Mouse (Mus musculus): ENCODE measurements around the gene Mospd3. TPM values are rescaled to one million over a fixed set of nuclear protein-coding genes. Genes with fewer than 3 reads are reported as not detected.
"Not testable (repeated sequence)": the region's sequence is repeated elsewhere in the genome, so short reads cannot be mapped to it uniquely, and the experiment has no call there.

Mospd3 gene
- total RNA-seq, 1 experiment: 12.9 TPM

DNA sequence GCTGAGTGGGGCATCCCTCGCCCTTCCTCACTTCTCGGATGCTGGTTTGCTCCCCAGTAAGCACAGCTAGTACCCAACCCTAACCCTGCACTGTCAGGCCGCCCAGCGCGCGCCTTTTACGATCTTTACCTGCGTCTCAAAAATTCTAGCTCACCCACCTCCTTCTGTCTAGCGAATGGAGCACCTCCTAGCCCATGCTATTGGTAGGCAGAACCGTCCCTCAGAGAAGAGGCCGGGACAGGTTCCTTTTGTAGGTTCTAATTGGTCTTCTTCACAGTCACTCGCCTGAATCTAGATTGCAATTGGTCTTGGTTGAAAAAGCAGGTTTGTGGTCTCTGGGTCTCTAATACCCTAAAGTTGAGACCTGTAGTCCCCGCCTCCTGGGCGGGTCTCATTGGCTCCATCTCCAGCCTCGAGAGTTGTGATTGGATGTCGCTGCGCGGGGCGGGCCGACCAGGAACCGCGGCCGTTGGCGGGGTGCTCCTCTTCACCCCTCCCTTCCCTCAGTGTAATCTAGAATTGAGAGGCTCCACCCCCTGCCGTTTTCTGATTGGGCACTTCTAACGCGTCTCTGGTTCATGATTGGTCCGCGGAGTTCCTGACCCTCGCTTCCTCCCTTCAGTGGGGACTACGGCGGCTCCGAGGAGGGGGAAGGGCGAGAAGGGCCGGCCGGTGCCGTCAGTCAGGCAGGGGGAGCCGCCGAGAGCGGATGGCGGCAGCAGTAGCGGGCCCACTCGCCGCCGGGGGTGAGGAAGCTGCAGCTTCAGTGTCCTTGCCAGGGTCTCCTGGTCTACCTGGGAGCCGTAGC is 27.8 kb upstream of the Mospd3 start, which contains the start of the genes Fbxo24, Lrch4 and Gm20605:
TSS of gene Fbxo24 (minus strand) at position 505 of the 808 bp plus-strand sequence.
TSS of gene Lrch4 (plus strand) at position 624 of the 808 bp plus-strand sequence.
TSS of gene Gm20605 (plus strand) at position 678 of the 808 bp plus-strand sequence.
- TF ChIP-seq HCFC1 (IDR thresholded peaks at IDR 0.05; ENCODE audit: borderline replicate concordance, insufficient read depth, low read length) (peak; percentile 72), CHD2 (IDR thresholded peaks at IDR 0.05; ENCODE audit: low read depth, low read length) (peak; percentile 98), ZNF384 (IDR thresholded peaks at IDR 0.05; ENCODE audit: low read depth, low read length) (no peak)
- Histone ChIP-seq H3K9me3 (ENCODE audit: control insufficient read depth, insufficient read depth, low read depth, low read length) (no peaks in the 10 kb centered on the region), H3K4me1 (ENCODE audit: control insufficient read depth in 2 of 2, insufficient read depth in 2 of 2, low read length in 2 of 2, poor library complexity in 1 of 2) (peaks cover 0 to 27% of the 10 kb centered on the region in 2 experiments; a peak in 2 of 4 replicates), H3K36me3 (ENCODE audit: control insufficient read depth, insufficient read depth, low read length, poor library complexity, severe bottlenecking) (peaks cover 1% of the 10 kb centered on the region; the same call in 1 of the 2 replicates), H3K27ac (ENCODE audit: insufficient read depth, low read depth, low read length, poor library complexity, severe bottlenecking) (peak within 1 kb of the TSS; percentile 95), H3K4me3 (ENCODE audit: insufficient read depth in 1 of 2, low read depth in 1 of 2, low read length in 2 of 2, poor library complexity in 1 of 2, severe bottlenecking in 1 of 2) (peak within 1 kb of the TSS; percentile 97 to 99), H3K9ac (ENCODE audit: insufficient read depth, low read depth, low read length, poor library complexity, severe bottlenecking) (peak within 1 kb of the TSS; percentile 95)
- in situ Hi-C loops (cut with MboI; ENCODE audit: low sequenced_read_pairs in 2 of 2, unreplicated experiment in 2 of 2): no loop called here
- DNase-seq (ENCODE audit: low read depth, low spot score): peak; percentile 99

DNA sequence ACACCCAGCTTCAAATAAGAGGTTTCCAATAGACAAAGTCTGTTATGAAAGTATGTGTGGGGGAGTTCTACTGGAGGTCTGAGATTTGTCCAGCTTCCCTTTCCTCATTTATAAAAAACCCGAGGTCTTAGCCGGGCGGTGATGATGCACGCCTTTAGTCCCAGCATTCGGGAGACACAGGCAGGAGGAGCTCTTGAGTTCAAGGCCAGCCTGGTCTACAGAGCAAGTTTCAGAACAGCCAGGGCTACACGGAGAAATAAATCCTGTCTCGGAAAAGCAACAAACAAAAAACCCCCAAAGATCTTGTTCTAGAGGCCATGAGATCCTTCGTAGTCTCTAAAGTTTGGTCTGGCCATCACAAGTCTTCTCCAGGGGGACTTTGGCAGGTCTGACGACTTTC is 27.1 kb upstream of the Mospd3 start:
- in situ Hi-C loops (cut with MboI; ENCODE audit: low sequenced_read_pairs in 2 of 2, unreplicated experiment in 2 of 2): no loop called here
- H3K4me3 ChIP-seq (ENCODE audit: insufficient read depth in 1 of 2, low read depth in 1 of 2, low read length in 2 of 2, poor library complexity in 1 of 2, severe bottlenecking in 1 of 2): peak overlapping the region; percentile 88 to 94
- H3K27ac ChIP-seq (ENCODE audit: insufficient read depth, low read depth, low read length, poor library complexity, severe bottlenecking): peak overlapping the region; percentile 80; the same call in 1 of the 2 replicates
- H3K4me1 ChIP-seq (ENCODE audit: control insufficient read depth in 2 of 2, insufficient read depth in 2 of 2, low read length in 2 of 2, poor library complexity in 1 of 2): peaks cover 0 to 21% of the 10 kb centered on the region in 2 experiments; a peak in 1 of 4 replicates
- TF ChIP-seq HCFC1 (IDR thresholded peaks at IDR 0.05; ENCODE audit: borderline replicate concordance, insufficient read depth, low read length) (no peak), ZNF384 (IDR thresholded peaks at IDR 0.05; ENCODE audit: low read depth, low read length) (no peak), ZC3H11A (IDR thresholded peaks at IDR 0.05; ENCODE audit: borderline replicate concordance, low read depth, low read length) (no peak), CHD2 (IDR thresholded peaks at IDR 0.05; ENCODE audit: low read depth, low read length) (no peak)
- peak overlapping the region; percentile 90 for H3K9ac ChIP-seq (ENCODE audit: insufficient read depth, low read depth, low read length, poor library complexity, severe bottlenecking)
- H3K9me3 ChIP-seq (ENCODE audit: control insufficient read depth, insufficient read depth, low read depth, low read length): no peaks in the 10 kb centered on the region
- H3K36me3 ChIP-seq (ENCODE audit: control insufficient read depth, insufficient read depth, low read length, poor library complexity, severe bottlenecking): no peaks in the 10 kb centered on the region; the same call in 1 of the 2 replicates
- no peak for DNase-seq (ENCODE audit: low read depth, low spot score)

- in situ Hi-C loops (cut with MboI; ENCODE audit: low sequenced_read_pairs in 2 of 2, unreplicated experiment in 2 of 2): no loop called here
- DNase-seq (ENCODE audit: low read depth, low spot score): no peak
- no peaks in the 10 kb centered on the region for H3K9me3 ChIP-seq (ENCODE audit: control insufficient read depth, insufficient read depth, low read depth, low read length)
- H3K4me1 ChIP-seq (ENCODE audit: control insufficient read depth in 2 of 2, insufficient read depth in 2 of 2, low read length in 2 of 2, poor library complexity in 1 of 2): peaks cover 0 to 17% of the 10 kb centered on the region in 2 experiments; a peak in 1 of 4 replicates
- H3K4me3 ChIP-seq (ENCODE audit: insufficient read depth in 1 of 2, low read depth in 1 of 2, low read length in 2 of 2, poor library complexity in 1 of 2, severe bottlenecking in 1 of 2): no peak overlapping the region
- no peak overlapping the region for H3K27ac ChIP-seq (ENCODE audit: insufficient read depth, low read depth, low read length, poor library complexity, severe bottlenecking)
- H3K36me3 ChIP-seq (ENCODE audit: control insufficient read depth, insufficient read depth, low read length, poor library complexity, severe bottlenecking): no peaks in the 10 kb centered on the region
- TF ChIP-seq MAFK (IDR thresholded peaks at IDR 0.05; ENCODE audit: insufficient read depth, low read depth, low read length) (no peak), ZNF384 (IDR thresholded peaks at IDR 0.05; ENCODE audit: low read depth, low read length) (no peak), ZC3H11A (IDR thresholded peaks at IDR 0.05; ENCODE audit: borderline replicate concordance, low read depth, low read length) (no peak), HCFC1 (IDR thresholded peaks at IDR 0.05; ENCODE audit: borderline replicate concordance, insufficient read depth, low read length) (no peak), CHD2 (IDR thresholded peaks at IDR 0.05; ENCODE audit: low read depth, low read length) (no peak)
- no peak overlapping the region for H3K9ac ChIP-seq (ENCODE audit: insufficient read depth, low read depth, low read length, poor library complexity, severe bottlenecking)
Observed at GRCm38 (mm10) chr5:137623937-137624530, 23.2 kb upstream of the Mospd3 start.

GRCm38 (mm10) chr5:137615347-137615746 is 14.5 kb upstream of the Mospd3 start:
- Histone ChIP-seq H3K4me3 (ENCODE audit: insufficient read depth in 1 of 2, low read depth in 1 of 2, low read length in 2 of 2, poor library complexity in 1 of 2, severe bottlenecking in 1 of 2) (no peak overlapping the region), H3K9ac (ENCODE audit: insufficient read depth, low read depth, low read length, poor library complexity, severe bottlenecking) (no peak overlapping the region), H3K27ac (ENCODE audit: insufficient read depth, low read depth, low read length, poor library complexity, severe bottlenecking) (no peak overlapping the region), H3K36me3 (ENCODE audit: control insufficient read depth, insufficient read depth, low read length, poor library complexity, severe bottlenecking) (no peaks in the 10 kb centered on the region), H3K4me1 (ENCODE audit: control insufficient read depth in 2 of 2, insufficient read depth in 2 of 2, low read length in 2 of 2, poor library complexity in 1 of 2) (peaks cover 4 to 37% of the 10 kb centered on the region in 2 experiments; a peak in 3 of 4 replicates), H3K9me3 (ENCODE audit: control insufficient read depth, insufficient read depth, low read depth, low read length) (no peaks in the 10 kb centered on the region)
- TF ChIP-seq HCFC1 (IDR thresholded peaks at IDR 0.05; ENCODE audit: borderline replicate concordance, insufficient read depth, low read length) (no peak), ZNF384 (IDR thresholded peaks at IDR 0.05; ENCODE audit: low read depth, low read length) (no peak), MAFK (IDR thresholded peaks at IDR 0.05; ENCODE audit: insufficient read depth, low read depth, low read length) (no peak), ZC3H11A (IDR thresholded peaks at IDR 0.05; ENCODE audit: borderline replicate concordance, low read depth, low read length) (no peak), CHD2 (IDR thresholded peaks at IDR 0.05; ENCODE audit: low read depth, low read length) (no peak)
- no peak for DNase-seq (ENCODE audit: low read depth, low spot score)
- in situ Hi-C loops (cut with MboI; ENCODE audit: low sequenced_read_pairs in 2 of 2, unreplicated experiment in 2 of 2): no loop called here

- H3K4me3 ChIP-seq (ENCODE audit: insufficient read depth in 1 of 2, low read depth in 1 of 2, low read length in 2 of 2, poor library complexity in 1 of 2, severe bottlenecking in 1 of 2); H3K9ac ChIP-seq (ENCODE audit: insufficient read depth, low read depth, low read length, poor library complexity, severe bottlenecking); in situ Hi-C loops (cut with MboI; ENCODE audit: low sequenced_read_pairs in 2 of 2, unreplicated experiment in 2 of 2): not testable (repeated sequence)
Observed at GRCm38 (mm10) chr5:137614921-137615320, 14.1 kb upstream of the Mospd3 start.

More at GRCm38 (mm10) chr5:137614921-137615320, 14.1 kb upstream of the Mospd3 start:
- peaks cover 4 to 41% of the 10 kb centered on the region in 2 experiments; a peak in 3 of 4 replicates for H3K4me1 ChIP-seq (ENCODE audit: control insufficient read depth in 2 of 2, insufficient read depth in 2 of 2, low read length in 2 of 2, poor library complexity in 1 of 2)
- not testable (repeated sequence) for H3K27ac ChIP-seq (ENCODE audit: insufficient read depth, low read depth, low read length, poor library complexity, severe bottlenecking); H3K36me3 ChIP-seq (ENCODE audit: control insufficient read depth, insufficient read depth, low read length, poor library complexity, severe bottlenecking); H3K9me3 ChIP-seq (ENCODE audit: control insufficient read depth, insufficient read depth, low read depth, low read length); DNase-seq (ENCODE audit: low read depth, low spot score)

All from ES-E14 (cell line).